Mouse (Mus musculus): ENCODE results near the gene Mlxipl.

Mlxipl gene

DNA sequence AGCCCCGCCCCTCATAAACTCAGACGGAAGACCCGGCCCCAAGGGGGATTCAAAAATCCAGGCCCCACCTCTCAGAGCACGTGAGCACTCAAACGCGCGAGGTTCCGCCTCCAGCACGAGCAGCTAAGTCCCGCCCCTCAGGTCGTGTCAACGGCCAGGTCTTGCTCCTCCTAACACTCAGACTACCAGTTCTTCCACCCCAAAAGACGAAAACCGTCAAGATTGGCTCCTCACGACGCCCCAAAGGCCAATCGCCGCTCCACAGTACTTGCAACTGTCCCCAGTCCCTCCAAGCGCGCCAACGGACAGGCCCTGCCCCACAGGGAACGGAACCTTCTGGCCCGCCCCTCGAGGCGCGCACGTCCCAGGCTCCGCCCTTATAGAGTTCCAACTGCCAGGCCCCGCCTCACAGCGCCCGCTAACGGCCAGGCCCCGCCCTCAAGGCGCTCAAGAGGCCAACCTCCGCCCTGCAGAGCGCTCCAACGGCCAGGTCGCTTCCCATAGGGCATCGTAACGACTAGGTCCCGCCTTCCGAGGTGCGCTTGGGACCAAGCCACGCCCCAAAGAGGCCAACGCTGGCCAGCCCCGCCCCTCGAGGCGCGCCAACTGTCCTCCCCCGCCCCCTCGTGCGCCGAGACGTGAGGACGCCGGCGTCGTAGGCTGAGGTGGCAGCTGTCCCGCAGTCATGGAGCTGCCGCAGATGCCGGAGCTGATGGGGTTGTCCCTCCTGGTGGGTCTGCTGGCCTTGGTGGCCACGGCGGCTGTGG is 59.5 kb downstream of the Mlxipl start, which contains the start of gene Tbl2:
Tbl2 (plus strand) TSS at position 605 of the 767 bp plus-strand sequence.
- DNase-seq = peak; percentile 99

DNA sequence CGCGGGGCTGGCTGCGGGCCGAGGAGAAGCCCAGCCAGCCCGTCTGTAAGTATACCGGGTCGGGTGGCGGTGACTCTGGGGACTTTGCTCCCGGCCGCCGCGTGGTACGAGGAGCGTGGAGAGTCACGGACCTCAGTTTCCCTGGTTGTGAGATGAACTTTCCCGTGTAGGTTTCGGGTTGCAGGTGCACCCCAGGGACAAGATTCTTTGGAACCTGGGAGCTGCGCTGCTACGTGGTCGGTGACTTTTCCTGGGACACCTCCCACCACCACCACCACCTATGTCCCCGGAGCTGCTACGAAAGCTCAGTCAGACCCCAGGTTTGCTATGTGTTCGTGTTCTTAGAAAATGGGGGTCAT is 60.1 kb downstream of the Mlxipl start:
- DNase-seq = no peak

- no peak for DNase-seq
Measured at GRCm38 (mm10) chr5:135156496-135156895, 66.8 kb downstream of the Mlxipl start.

DNA sequence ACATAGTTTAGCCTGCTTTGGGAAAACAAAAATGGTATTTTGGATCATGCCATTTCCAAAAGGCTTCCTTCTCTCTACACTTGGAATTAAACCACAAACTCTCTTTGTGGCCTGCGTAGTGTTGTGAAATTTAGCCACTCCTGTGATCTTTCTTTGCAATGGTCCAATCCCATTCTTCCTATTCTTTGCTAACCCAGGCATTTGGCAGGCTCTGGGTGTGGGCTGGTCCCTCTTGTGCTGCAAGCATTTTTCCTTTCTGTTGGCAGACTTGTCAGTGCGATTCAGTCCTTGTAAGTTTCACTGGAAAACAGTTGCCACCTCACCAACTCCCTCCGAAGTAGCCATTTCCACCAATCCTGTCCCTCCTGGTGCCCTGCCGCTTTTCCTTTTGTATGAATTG is 71.5 kb downstream of the Mlxipl start:
- DNase-seq = no peak

DNA sequence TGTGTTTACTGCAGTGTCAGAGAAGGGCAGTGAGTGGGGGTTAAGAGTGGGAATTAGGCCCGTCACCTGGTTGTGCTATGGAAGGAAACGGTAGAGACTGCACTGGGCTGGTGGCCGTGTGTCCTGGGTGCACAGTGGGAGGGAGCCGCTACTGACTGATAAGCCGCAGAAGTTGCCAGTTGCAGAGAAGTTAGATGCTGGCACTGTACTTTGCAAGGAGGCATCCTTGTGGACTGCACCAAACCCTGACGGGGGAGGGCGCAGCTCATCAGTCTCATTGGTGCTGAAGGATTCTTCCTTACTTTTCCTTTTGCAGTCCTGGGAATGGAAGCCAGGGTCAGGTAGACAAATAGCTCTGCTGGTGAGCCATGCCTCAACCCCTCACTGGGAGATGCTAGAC is 72.0 kb downstream of the Mlxipl start:
- no peak for DNase-seq

DNA sequence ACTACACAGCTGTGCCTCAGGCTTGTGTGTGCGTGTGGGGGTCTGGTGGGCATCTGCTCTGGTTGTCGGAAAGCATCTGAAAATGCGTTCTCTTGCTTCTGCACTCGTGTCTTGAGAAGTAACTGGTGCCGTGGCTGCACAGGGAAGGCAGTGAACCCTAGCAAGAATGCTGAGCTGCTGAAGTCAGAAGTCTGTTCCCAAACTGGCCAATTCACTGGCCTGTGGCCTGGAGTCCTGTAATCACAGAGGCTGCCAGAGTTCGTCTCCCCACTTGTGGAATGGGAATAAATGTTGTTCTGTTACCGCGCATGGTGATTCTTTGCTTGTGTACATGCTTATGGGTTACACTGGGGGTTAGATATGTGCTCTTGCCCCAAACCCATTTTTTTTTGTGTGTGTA is 72.7 kb downstream of the Mlxipl start:
- no peak for DNase-seq

DNA sequence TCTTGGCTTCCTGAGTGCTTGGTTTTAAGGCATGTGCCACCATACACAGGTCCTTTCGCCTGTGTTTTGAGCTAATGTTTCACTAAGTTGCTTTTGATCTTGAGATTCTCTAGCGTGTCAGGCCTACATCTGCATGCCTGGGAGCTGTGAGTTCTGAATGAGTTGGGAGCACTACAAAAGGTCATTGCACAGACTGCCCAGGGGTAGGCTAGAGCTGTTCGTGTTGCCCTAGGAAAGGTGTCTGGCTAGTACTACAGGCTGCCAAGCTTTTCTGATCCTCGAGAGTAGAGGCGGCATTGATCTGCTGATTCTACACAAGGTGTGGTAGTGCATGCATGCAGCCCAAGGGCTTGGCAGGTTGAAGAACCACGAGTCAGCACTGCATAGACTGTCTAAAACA is 73.1 kb downstream of the Mlxipl start:
- no peak for DNase-seq

- no peak for DNase-seq
Measured at GRCm38 (mm10) chr5:135166909-135167308, 77.2 kb downstream of the Mlxipl start.

DNA sequence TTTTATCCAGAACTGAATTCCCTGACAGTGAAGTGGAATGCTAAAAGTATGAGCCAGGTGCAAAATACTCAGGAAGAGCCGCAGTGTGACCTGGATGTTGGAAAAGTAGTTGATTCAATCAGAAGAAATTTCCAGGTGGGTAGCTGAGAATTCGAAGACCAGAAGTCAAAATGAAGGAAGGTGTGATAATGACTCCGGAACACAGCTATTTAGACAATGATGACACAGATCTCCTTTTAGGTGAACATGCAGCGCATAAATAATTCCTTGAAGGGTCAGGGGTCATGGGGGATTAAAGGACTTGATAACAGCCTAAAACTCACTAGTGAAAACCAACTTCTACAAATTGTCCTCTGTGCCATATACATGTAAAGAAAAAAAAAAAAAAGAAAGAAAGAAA is 77.8 kb downstream of the Mlxipl start:
- DNase-seq = no peak

- peak; percentile 96 to 97 for DNase-seq
Measured at GRCm38 (mm10) chr5:135168063-135169062, 78.7 kb downstream of the Mlxipl start, which contains the start of gene Bcl7b. Bcl7b (plus strand) TSS chr5:135168283.

- DNase-seq = no peak
Measured at GRCm38 (mm10) chr5:135169479-135169878, 79.8 kb downstream of the Mlxipl start.

DNA sequence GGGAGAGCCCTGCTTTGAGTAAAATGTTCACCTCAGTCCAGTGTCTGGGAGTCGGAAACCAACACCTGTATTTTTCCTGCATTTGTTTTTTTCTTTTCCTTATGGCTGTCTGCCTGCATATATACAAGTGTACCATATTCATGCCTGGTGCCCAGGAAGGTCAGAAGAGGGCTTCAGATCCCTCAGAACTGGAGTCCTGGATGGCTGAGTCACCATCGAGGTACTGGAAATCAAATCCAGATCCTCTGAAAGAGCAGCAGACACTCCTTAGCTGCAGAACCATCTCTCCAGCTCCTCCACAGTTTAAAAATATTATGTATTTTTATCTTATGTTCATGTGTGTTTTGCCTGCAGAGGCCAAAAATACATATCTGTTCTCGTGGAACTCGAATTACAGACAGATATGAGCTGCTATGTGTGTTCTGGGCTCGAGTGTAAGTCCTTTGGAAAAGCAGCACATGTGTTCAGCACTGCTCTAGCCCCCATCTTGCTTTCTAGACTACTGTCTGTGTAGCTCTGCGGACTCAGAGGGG is 82.1 kb downstream of the Mlxipl start:
- no peak for DNase-seq

DNA sequence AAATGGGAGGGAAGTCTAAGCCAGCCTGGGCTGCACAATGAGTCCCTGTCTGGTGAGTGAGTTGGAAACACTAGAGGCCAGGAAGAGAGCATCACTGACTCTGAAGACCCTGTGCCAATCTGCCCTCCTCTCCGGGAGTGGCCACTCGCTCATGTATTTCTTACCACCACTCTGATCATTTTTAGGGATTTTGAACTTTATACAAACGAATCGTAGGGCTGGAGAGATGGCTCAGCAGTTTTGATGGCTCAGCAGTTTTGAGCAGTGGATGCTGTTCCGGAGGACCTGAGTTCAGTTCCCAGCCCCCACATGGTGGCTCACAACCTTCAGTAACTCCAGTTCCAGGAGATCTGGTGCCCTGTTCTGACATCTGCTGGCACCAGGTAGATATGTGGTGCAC is 83.3 kb downstream of the Mlxipl start:
- DNase-seq = no peak

- no peak for DNase-seq
Measured at GRCm38 (mm10) chr5:135175086-135175485, 85.4 kb downstream of the Mlxipl start.

- DNase-seq = no peak
Measured at GRCm38 (mm10) chr5:135178523-135178922, 88.8 kb downstream of the Mlxipl start.

DNA sequence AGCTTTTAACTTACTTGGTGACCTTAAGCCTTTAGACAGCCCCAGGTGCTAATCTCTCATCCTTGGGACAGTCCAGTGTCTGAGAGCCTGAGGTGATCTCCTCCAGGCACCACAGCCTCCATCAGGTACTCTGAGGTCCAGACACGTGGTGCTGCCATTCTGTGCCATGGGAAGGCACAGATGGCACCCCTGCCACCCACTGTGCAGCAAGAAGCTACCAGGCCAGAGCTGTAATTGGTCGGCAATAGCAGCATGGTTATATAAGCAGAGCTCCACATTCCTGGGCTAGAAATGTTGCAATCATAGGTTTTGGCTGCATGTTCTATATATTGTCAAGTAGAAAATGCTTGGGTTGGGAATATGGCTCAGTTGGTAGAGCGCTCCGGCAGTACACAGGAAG is 89.3 kb downstream of the Mlxipl start:
- DNase-seq = peak; percentile 92 to 94

GRCm38 (mm10) chr5:135179616-135180015 is 89.9 kb downstream of the Mlxipl start:
- DNase-seq = peak; percentile 54 to 60

DNA sequence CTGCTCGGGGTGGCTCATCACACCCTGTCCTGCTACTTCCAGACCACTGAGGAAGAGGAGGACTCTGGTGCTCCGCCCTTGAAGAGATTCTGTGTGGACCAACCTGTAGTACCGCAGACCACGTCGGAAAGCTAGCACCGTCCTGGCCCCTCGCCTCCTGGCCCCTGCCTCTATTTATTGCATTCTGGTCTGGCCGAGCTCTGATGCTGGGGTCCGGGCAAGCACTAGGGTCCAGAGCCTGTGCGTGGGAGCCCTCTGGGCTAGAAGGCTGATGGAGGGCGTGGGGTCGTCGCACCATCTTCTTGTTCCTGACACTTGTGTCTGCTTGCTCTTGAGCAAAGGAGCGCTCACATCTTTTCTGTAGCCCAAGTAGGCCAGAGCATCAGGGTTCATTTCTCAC is 91.1 kb downstream of the Mlxipl start:
- DNase-seq = no peak

- DNase-seq = no peak
Measured at GRCm38 (mm10) chr5:135181776-135182175, 92.1 kb downstream of the Mlxipl start.

GRCm38 (mm10) chr5:135183131-135183861 is 93.6 kb downstream of the Mlxipl start:
- DNase-seq = peak in 1 of 2 experiments; percentile 55

DNA sequence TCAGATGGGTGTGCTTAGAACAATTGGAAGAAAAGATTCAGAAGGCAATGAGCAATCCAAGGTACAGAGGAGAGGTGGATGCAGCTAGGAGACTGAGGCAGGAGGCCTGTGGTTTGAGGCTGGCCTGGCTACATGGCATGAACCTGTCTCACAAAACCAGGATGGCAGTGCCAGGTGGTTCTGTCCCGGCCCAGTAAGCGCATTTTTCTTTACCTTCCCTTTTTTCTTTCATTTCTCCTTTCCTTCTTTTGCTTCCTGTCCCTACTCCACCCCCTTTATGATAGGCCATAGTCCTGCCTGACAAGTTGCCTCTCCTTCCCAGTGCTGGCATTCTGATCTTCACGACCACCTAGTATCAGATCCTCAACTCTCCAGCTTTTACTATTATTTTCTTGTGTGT is 95.3 kb downstream of the Mlxipl start:
- no peak for DNase-seq

- peak; percentile 35 to 65 for DNase-seq
Measured at GRCm38 (mm10) chr5:135185596-135185995, 95.9 kb downstream of the Mlxipl start.

DNA sequence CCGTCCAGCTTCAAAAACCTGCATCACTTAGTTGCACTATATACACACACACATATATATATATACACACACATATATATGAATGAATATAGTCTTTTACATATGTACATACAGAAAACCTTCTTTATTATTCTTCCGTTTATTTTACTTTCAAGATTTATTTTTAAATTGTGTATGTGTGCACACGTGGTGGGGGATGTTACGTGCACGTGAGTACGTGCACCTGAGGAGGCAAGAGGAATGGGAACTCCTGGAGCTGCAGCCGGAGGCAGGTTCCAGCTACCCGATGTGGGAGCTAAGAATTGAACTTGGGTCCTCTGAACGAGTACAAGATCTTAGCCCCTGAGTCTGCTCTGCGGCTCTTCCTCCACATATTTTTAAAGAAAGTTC is 96.5 kb downstream of the Mlxipl start:
- DNase-seq = no peak
